Mouse (Mus musculus) MN1 (cell line): ENCODE data around the gene Phf24.

Experiments
- DNase-seq: peaks from one replicate; pipeline ENCODE4 v3.0.0-alpha.2; 2016; ENCODE audit warnings: low spot score

Phf24 gene

GRCm38 (mm10) chr4:42915311-42915710 is 1.1 kb upstream of the Phf24 start:
- no peak for DNase-seq

GRCm38 (mm10) chr4:42915966-42916365 is 494 bp upstream of the Phf24 start:
- no peak for DNase-seq

- no peak for DNase-seq
Observed at GRCm38 (mm10) chr4:42917402-42917774, 928 bp downstream of the Phf24 start.

DNA sequence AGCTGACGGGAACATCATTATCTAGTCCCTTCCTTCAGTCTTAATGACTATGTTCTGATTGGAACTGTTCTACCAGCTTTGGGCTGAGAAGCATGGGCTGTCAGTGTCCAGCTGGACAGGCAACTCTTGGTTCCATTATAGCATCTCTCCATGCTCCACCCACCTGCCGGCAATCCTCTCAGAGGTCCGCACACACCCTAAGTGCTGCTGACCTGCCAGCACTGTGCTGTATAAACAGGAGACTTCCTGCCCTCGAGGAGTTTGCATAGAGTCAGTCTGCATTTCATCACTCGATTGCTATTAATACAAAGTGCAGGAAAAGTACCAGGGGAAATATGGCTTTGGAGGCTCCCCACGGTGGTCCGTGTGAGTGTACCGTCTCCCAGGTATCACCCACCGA is 4.3 kb downstream of the Phf24 start:
- no peak for DNase-seq

- DNase-seq: no peak
Observed at GRCm38 (mm10) chr4:42921536-42921935, 5.1 kb downstream of the Phf24 start.

GRCm38 (mm10) chr4:42922056-42922455 is 5.6 kb downstream of the Phf24 start:
- no peak for DNase-seq

- no peak for DNase-seq
Observed at GRCm38 (mm10) chr4:42922461-42922860, 6.0 kb downstream of the Phf24 start.

DNA sequence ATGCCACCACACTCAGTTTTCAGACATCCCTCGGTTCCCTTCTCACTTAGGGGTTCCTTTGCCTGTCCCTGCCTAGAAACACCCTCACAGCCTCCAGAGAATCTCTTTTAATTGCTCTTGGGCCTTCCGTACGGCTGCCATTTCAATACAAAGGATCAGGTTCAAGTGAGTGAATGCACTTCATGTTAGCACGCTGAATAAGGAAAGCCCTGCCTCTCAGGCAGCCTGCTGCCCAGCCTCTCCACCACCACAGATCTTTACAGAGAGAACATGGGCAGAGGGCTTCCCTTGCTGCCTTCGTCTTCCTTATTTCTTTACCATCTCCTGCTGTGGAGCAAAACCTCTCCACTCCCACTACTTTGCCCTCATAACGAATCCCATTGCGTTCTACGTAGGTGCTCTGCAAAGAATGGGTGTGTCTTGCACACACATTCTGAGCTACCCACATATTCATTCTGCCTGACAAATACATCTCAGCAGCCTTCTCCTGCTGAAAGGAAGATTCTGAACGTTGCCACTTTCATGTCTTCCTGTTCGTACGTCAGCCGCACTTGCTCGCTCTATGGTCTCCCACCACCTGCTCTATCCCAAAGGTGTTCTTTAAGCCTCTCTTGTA is 7.7 kb downstream of the Phf24 start:
- DNase-seq: no peak

DNA sequence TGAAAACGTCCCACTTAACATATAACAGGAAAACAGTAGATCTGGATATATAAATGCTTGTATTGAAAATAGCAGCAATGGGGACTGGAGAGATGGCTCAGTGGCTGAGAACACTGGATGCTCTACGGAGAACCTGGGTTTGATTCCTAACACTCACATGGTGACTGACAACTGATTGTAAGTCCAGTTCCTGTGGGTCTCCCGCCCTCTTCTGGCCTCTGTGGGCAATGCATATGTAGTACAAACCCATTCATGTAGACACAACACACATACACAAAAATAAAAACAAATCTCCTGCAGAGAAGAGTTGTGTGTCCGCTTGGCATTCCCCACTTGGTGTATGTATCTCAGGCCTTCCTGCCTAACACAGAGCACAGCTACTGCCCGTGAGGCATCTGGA is 11.7 kb downstream of the Phf24 start:
- no peak for DNase-seq

GRCm38 (mm10) chr4:42928952-42929351 is 12.5 kb downstream of the Phf24 start:
- DNase-seq: no peak

- no peak for DNase-seq
Observed at GRCm38 (mm10) chr4:42932229-42932969, 15.9 kb downstream of the Phf24 start.

DNA sequence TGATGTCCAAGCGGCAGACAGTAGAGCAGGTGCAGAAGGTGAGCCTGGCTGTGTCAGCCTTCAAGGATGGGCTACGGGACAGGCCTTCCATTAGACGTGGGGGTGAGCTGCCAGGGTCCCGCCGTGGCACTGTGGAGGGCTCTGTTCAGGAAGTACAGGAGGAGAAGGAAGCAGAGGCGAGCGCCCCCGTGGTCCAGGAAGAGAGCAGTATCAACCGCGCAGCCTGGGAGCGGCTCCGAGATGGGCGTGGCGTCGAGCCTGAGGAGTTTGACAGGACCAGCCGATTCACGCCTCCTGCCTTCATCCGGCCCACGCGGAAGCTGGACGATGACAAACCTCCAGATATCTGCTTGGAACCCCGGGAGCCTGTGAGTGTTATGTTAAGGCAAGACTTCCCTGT is 17.2 kb downstream of the Phf24 start:
- peak; percentile 31 for DNase-seq

DNA sequence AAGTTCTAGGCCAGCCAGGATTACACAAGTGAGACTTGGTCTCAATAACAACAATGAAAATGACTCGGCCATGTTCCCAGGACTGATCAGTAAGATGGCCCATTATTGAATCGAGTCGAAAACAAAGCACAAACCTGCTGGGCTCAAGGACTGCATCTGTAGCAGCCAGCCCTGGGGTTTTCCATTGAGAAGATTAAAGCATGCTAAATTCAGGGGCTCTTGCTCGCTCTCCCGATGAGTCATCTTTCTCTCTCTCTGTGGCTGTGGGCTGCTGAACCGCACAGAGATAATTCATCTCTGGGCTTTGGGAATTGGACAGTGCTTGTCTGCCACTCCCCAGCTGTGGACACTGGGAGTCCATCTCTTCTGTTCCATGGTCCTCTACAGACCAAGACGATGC is 24.9 kb downstream of the Phf24 start:
- DNase-seq: peak; percentile 44

- peak; percentile 35 for DNase-seq
Observed at GRCm38 (mm10) chr4:42943341-42943740, 26.9 kb downstream of the Phf24 start.

- no peak for DNase-seq
Observed at GRCm38 (mm10) chr4:42944185-42944584, 27.7 kb downstream of the Phf24 start.

GRCm38 (mm10) chr4:42945043-42945442 is 28.6 kb downstream of the Phf24 start:
- DNase-seq: no peak

GRCm38 (mm10) chr4:42945445-42945844 is 29.0 kb downstream of the Phf24 start:
- no peak for DNase-seq

- DNase-seq: peak; percentile 69
Observed at GRCm38 (mm10) chr4:42945952-42946351, 29.5 kb downstream of the Phf24 start.

DNA sequence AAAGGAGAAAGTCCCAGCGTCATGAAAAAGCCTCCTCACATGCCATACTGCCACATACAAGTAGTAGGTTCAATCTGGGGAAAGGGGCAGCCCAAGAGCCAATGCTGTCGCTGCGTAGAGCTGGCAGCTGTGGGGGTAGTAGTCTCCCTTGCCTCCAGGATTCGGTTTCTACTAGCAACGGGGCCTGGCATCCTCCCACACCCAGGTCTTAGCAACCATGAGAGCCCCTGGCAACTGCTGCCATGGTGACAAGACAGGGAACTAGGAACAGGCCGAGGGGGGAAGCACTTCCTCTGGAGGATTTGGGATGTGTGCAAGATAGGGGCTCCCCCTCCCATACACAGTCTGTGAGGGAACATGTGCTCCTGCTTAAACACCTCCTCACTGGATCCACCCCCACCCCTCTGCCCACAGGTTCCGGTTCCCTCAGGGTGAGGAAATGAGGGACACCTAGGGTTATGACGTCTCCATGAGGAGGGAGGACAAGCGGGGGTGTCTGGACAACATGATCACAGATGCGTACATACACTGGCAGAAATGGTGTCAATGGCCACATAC is 30.4 kb downstream of the Phf24 start:
- DNase-seq: peak; percentile 70

DNA sequence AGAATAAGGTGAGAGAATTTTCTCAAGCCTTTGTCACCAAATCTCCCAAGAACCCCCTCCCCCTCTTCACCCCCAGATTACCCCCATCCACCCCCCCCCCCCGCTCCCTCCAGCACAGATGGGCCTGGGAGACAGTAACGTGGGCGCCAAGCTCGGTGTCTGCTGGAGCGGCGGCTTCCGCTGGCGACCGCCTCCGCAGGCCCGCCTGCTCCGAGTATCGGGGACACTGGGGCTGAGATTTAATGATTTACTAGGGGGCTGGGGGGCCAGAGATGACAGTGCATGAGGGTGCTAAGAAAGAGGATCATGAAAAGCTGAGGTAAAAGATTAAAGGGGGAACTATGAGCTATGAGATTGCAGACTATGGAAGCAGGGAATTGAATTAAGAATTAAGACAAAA is 32.1 kb downstream of the Phf24 start:
- DNase-seq: no peak

- peak; percentile 53 for DNase-seq
Observed at GRCm38 (mm10) chr4:42949051-42949675, 32.7 kb downstream of the Phf24 start.

GRCm38 (mm10) chr4:42949676-42950051 is 33.2 kb downstream of the Phf24 start, which contains the start of gene Dnajb5:
Gene Dnajb5, plus strand, starts transcription at chr4:42949814.
- peak; percentile 97 for DNase-seq

- DNase-seq: peak; percentile 88
Observed at GRCm38 (mm10) chr4:42950065-42950558, 33.7 kb downstream of the Phf24 start.
